Mouse (Mus musculus) liver, embryonic 16.5 days (tissue): ENCODE data around the gene Enpp1. TPM values are rescaled to one million over a fixed set of nuclear protein-coding genes. Genes with fewer than 3 reads are reported as not detected.

Experiments
- ATAC-seq: fragments of 200-750 bp; cut with Nextera tagmentation; 2 replicates; pipeline ENCODE4 v1.8.0; 2017; ENCODE audit warnings: low read depth, mild to moderate bottlenecking, moderate number of reproducible peaks, moderate library complexity
- H3K27ac ChIP-seq: fragments of 300-500 bp; sonication (generic); 2 replicates; pipeline ENCODE4 v1.5.1; 2014; ENCODE audit warnings: mild to moderate bottlenecking, low read length
- H3K27me3 ChIP-seq: fragments of 300-500 bp; sonication (generic); 2 replicates; pipeline ENCODE4 v1.6.1; 2014; ENCODE audit warnings: low read depth, low read length, mixed read lengths; ENCODE audit not compliant: control insufficient read depth, insufficient read depth
- H3K36me3 ChIP-seq: fragments of 300-500 bp; sonication (generic); 2 replicates; pipeline ENCODE4 v1.6.1; 2014; ENCODE audit warnings: mild to moderate bottlenecking; ENCODE audit not compliant: control insufficient read depth, insufficient read depth
- H3K4me1 ChIP-seq: fragments of 300-500 bp; sonication (generic); 2 replicates; pipeline ENCODE4 v1.6.1; 2014; ENCODE audit warnings: low read depth, low read length, mixed read lengths; ENCODE audit not compliant: control insufficient read depth
- H3K4me2 ChIP-seq: fragments of 300-500 bp; sonication (generic); 2 replicates; pipeline ENCODE4 v1.6.1; 2014; ENCODE audit warnings: low read depth, low read length, mixed read lengths
- H3K4me3 ChIP-seq: fragments of 300-500 bp; sonication (generic); 2 replicates; pipeline ENCODE4 v1.5.1; 2014; ENCODE audit warnings: low read depth, mild to moderate bottlenecking, low read length
- H3K9ac ChIP-seq: fragments of 300-500 bp; sonication (generic); 2 replicates; pipeline ENCODE4 v1.6.1; 2014; ENCODE audit warnings: low read depth, low read length
- H3K9me3 ChIP-seq: fragments of 300-500 bp; sonication (generic); replicated peaks from 2 replicates; pipeline ENCODE4 v1.6.1; 2016; ENCODE audit warnings: low read length; ENCODE audit not compliant: control insufficient read depth
- WGBS: fragments of 180-500 bp; shearing (Covaris S2); extraction: QIAGEN DNeasy Blood & Tissue Kit; methylation state at CpG from one replicate; pipeline ENCODE4 v1.1.7; 2014; ENCODE audit not compliant: insufficient replicate concordance; 5-methylcytosine and 5-hydroxymethylcytosine counted together
- polyA plus RNA-seq: library from polyadenylated mRNA; unstranded; fragments of >200 nt; fragmentation: Nextera tagmentation; extraction: Ambion mirVana; gene quantifications from 2 replicates; pipeline ENCODE4 v1.2.1, GENCODE M21; 2015

Gene Enpp1
- polyA plus RNA-seq, 1 experiment from 2014 or later: 3.4 TPM

DNA sequence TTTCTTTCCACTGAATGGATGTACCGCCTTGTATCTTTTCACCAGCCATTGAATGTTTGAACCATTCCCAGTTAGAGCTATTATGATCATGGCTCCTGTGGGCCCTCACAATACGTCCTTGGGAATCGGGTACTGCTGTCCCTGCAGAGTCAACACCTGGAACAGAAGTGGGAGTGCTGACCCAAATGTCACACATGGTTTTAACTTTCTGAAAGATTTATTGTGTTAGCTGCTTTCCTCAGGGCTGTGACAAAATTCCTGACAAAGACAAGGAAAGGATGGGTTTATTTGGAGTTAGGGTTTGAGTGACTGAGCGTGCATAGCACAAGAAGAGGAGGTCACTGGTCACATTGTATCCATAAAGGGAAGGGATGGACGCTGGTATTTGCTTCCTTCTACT, 4.3 kb upstream of the Enpp1 start:
- H3K27me3 ChIP-seq: no peaks in the 10 kb centered on the region; the same call in 1 of the 2 replicates
- H3K9ac ChIP-seq: no peak overlapping the region
- ATAC-seq: no peak
- H3K4me2 ChIP-seq: no peak overlapping the region
- H3K36me3 ChIP-seq: no peaks in the 10 kb centered on the region
- H3K27ac ChIP-seq: no peak overlapping the region
- peaks cover 1% of the 10 kb centered on the region for H3K4me1 ChIP-seq
- no peak overlapping the region for H3K4me3 ChIP-seq
- 73% methylated on average over 5 of the region's 5 CpGs for WGBS
- no peaks in the 10 kb centered on the region for H3K9me3 ChIP-seq

DNA sequence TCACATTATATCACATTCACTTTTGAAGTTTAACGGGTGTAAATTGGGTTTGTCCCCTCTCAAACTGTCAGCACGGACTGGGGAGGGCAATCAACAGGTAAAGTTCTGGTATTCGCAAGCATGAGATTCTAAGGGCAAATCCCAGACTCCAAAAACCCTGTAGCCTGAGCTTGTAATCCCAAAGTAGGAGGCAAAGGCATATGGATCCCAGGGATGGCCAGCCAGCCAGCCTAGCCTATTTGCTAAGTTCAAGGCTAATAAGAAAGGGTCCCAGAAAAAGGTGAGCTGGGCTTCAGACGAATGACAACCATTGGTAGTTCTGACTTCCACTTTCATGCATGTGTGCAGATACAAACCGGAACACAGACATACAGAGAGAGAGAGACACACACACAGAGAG, 942 bp upstream of the Enpp1 start:
- no peaks in the 10 kb centered on the region for H3K36me3 ChIP-seq
- H3K4me2 ChIP-seq: no peak overlapping the region
- no peak for ATAC-seq
- H3K9ac ChIP-seq: no peak overlapping the region
- H3K9me3 ChIP-seq: no peaks in the 10 kb centered on the region
- no peak overlapping the region for H3K27ac ChIP-seq
- 53% methylated on average over 5 of the region's 5 CpGs for WGBS
- peaks cover 5% of the 10 kb centered on the region for H3K4me1 ChIP-seq
- H3K27me3 ChIP-seq: no peaks in the 10 kb centered on the region; the same call in 1 of the 2 replicates
- H3K4me3 ChIP-seq: no peak overlapping the region

DNA sequence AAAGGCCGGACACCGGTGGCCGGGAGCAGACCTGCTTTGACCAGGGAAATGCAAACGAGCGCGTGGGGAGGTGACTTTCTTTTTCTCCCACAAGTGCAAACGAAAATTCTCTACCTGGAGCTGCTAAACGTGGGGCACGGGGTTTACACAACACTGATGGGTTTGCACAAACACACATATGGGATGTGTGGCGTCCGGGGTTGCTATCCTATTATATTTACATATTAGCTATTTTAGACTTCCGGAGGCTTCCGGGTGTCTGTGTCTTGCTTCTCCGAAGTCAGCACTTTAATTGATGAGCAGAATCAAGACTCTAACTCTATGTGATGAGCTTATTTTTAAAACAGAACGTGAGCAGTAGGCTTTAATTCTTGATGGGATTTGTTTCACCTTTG, 405 bp upstream of the Enpp1 start:
- H3K36me3 ChIP-seq: no peaks in the 10 kb centered on the region
- H3K9me3 ChIP-seq: no peaks in the 10 kb centered on the region
- 8% methylated on average over 15 of the region's 15 CpGs for WGBS
- no peak overlapping the region for H3K27ac ChIP-seq
- peaks cover 5% of the 10 kb centered on the region for H3K4me1 ChIP-seq
- peak overlapping the region; percentile 72 for H3K4me2 ChIP-seq
- no peaks in the 10 kb centered on the region; the same call in 1 of the 2 replicates for H3K27me3 ChIP-seq
- H3K9ac ChIP-seq: peak overlapping the region; percentile 57
- H3K4me3 ChIP-seq: peak overlapping the region; percentile 69
- no peak for ATAC-seq

DNA sequence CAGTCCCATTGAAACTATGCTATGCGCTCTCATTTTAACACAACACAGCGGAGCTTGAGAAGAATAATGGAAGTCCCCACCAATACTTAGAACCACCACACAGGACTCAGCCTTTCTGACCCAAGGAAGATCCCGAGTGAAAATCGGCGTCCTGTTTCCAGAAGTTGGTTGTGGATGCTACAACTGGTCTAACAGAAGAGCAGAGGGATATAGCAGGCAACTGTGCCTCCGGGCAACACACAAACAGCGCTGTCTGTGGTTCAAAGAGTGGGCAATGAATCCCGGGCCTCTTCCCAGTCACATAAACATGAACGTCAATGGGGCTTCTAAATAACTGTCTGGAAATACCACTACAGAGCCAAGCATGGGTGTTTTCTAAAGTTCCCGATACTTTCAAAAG, 888 bp downstream of the Enpp1 start:
- no peaks in the 10 kb centered on the region; the same call in 1 of the 2 replicates for H3K27me3 ChIP-seq
- WGBS: 17% methylated on average over 10 of the region's 10 CpGs
- ATAC-seq: no peak
- H3K4me3 ChIP-seq: peak overlapping the region; percentile 69
- H3K36me3 ChIP-seq: no peaks in the 10 kb centered on the region
- H3K9ac ChIP-seq: no peak overlapping the region; the same call in none of the 2 replicates
- H3K4me1 ChIP-seq: peaks cover 5% of the 10 kb centered on the region
- no peaks in the 10 kb centered on the region for H3K9me3 ChIP-seq
- no peak overlapping the region for H3K27ac ChIP-seq
- H3K4me2 ChIP-seq: peak overlapping the region; percentile 72

DNA sequence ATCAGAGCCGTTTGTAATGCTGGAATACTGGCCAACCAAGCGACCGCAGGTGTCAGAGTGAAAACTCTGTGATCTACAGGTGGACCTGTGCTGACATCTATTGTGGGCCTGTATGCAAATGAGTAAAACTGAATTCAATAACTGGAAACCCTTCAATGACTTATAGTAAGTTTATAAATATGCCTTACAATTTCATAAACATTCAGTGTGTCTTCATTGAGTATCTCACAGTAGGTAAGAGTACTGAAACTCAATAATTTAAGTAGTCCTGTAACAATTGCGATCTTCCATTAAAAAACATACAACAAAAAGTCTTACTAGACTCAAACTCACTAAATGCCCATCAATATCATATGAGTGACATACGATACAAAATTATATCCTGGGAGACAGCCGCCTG, 1.6 kb downstream of the Enpp1 start:
- Histone ChIP-seq H3K9ac (no peak overlapping the region), H3K36me3 (no peaks in the 10 kb centered on the region), H3K27ac (no peak overlapping the region), H3K4me2 (no peak overlapping the region), H3K27me3 (no peaks in the 10 kb centered on the region; the same call in 1 of the 2 replicates), H3K9me3 (no peaks in the 10 kb centered on the region), H3K4me1 (peaks cover 5% of the 10 kb centered on the region), H3K4me3 (no peak overlapping the region)
- WGBS: 80% methylated on average over 6 of the region's 6 CpGs
- no peak for ATAC-seq

DNA sequence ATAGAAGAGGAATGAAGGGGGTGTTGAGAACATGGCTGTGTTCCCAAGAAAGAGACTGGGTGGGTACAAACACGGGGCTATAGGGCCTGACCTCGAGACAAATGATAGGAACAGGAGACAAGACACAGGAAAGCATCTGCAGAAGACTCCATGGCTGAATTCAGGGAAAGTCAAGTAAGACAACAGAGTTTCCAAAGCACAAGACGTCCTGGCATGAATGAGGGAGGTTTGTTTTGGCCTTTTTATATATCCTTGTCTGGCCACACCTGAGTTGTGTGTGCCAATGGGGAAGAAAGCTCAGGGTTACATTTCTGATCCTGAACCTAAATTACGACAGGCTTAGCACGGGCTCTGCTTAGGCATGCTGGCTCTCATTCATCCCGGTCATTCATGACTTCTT, 4.2 kb downstream of the Enpp1 start:
- Histone ChIP-seq H3K27me3 (no peaks in the 10 kb centered on the region; the same call in 1 of the 2 replicates), H3K4me3 (no peak overlapping the region), H3K9me3 (no peaks in the 10 kb centered on the region), H3K9ac (no peak overlapping the region), H3K4me2 (no peak overlapping the region), H3K36me3 (no peaks in the 10 kb centered on the region), H3K27ac (no peak overlapping the region), H3K4me1 (peaks cover 5% of the 10 kb centered on the region)
- ATAC-seq: no peak
- WGBS: 59% methylated on average over 6 of the region's 6 CpGs

DNA sequence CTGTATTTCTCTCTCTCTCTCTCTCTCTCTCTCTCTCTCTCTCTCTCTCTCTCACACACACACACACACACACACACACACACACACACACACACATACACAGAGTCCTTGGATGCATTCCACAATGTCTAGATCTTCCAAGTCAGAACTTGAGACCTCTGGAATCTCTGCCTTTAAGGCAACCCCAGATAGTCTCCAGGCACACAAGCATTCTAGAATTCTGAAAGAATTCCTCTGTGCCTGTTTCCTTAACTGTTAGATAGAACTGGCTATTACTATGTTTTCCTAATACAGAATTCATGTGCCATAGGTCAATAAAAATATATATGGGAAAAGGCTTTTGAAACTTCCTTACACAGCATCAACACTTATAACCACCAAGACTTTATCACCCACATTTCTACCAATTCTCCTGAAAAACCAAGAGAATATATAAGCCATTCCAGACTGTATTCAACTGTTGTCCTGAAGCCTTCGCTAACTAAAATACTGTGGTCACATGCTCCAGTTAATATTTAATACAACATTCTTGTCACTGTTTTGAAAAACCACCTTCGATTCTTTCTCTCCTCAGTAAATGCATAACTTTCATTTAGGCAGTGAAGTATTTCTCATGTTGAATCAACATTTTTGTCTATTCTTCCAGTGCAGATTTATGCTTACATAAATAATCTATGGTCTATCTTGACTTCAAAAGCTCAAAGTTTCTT, 5.4 kb downstream of the Enpp1 start:
- ATAC-seq: no peak
- H3K27ac ChIP-seq: no peak overlapping the region
- WGBS: 67% methylated on average over 2 of the region's 2 CpGs

DNA sequence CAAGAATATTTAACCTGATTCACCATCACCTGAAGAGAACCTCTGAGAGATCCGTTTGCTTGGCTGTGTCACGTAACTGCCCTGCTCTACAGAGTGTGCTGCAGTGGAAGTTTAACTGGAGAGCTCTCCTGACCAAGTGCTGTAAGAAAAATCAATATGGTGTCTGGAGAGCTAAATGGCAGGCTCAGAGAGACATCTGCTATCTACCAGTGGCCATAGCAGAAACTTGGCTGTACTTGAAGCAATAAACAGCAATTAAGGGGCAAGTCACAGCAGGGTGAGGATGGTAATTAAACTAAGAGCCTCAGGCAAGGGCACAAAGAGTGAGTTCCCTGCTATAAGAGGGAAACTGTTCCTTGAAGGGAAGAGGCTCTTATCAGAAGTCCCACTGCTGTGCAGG, 9.3 kb downstream of the Enpp1 start:
- no peaks in the 10 kb centered on the region for H3K27me3 ChIP-seq
- H3K9me3 ChIP-seq: no peaks in the 10 kb centered on the region
- ATAC-seq: peak; percentile 41; the same call in 1 of the 2 replicates
- H3K4me1 ChIP-seq: no peaks in the 10 kb centered on the region
- H3K9ac ChIP-seq: no peak overlapping the region
- no peak overlapping the region for H3K27ac ChIP-seq
- no peak overlapping the region for H3K4me2 ChIP-seq
- 70% methylated on average over 2 of the region's 2 CpGs for whole genome bisulfite sequencing
- no peak overlapping the region for H3K4me3 ChIP-seq
- no peaks in the 10 kb centered on the region for H3K36me3 ChIP-seq

More for the DNA sequence above, 5.4 kb downstream of the Enpp1 start:
- H3K27me3 ChIP-seq: no peaks in the 10 kb centered on the region
- no peaks in the 10 kb centered on the region for H3K36me3 ChIP-seq
- H3K9ac ChIP-seq: no peak overlapping the region
- H3K4me1 ChIP-seq: peaks cover 5% of the 10 kb centered on the region
- H3K4me3 ChIP-seq: no peak overlapping the region
- no peaks in the 10 kb centered on the region for H3K9me3 ChIP-seq
- H3K4me2 ChIP-seq: no peak overlapping the region

DNA sequence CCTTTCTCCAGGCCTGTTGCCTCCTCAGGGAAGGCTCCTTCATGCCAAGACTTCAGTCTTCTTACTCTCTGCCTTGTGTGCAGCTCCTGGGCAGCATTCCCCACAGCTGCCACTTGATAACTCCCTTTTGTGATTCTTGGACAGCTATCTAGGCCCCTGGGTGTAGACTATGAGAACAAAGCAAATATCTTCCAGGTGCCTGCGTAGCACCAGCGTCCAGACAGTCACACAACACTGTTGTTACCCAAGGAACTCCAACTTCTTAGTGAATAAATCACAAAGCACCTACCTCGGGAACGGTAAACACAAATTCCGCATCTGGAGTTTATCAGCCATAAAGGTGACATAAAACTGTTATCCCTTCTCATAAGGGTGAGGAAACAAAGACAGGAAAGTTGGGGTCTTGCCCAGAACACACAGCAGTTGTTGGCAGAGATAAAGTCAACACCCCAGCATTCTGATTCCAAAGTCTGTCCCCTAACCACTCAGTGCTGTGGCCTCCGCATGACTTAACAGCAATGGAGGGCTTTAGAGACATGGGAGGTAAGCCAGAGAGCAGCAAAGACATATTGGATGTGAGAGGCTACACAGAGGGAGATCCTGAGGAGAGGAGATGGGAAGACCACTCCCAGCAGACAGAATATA, 13.7 kb downstream of the Enpp1 start:
- no peak overlapping the region for H3K4me3 ChIP-seq
- H3K9ac ChIP-seq: no peak overlapping the region
- H3K36me3 ChIP-seq: no peaks in the 10 kb centered on the region
- no peaks in the 10 kb centered on the region for H3K9me3 ChIP-seq
- H3K4me1 ChIP-seq: no peaks in the 10 kb centered on the region
- no peak for ATAC-seq
- no peak overlapping the region for H3K4me2 ChIP-seq
- no peak overlapping the region for H3K27ac ChIP-seq
- 67% methylated on average over 6 of the region's 6 CpGs for WGBS
- no peaks in the 10 kb centered on the region for H3K27me3 ChIP-seq
